Mouse (Mus musculus): ENCODE data around the gene Cactin. TPM values are rescaled to one million over a fixed set of nuclear protein-coding genes. Genes with fewer than 3 reads are reported as not detected.

The Cactin gene
- polyA plus RNA-seq (2012; rRNA removed): 23.7 and 24.5 TPM in 2 replicates

DNA sequence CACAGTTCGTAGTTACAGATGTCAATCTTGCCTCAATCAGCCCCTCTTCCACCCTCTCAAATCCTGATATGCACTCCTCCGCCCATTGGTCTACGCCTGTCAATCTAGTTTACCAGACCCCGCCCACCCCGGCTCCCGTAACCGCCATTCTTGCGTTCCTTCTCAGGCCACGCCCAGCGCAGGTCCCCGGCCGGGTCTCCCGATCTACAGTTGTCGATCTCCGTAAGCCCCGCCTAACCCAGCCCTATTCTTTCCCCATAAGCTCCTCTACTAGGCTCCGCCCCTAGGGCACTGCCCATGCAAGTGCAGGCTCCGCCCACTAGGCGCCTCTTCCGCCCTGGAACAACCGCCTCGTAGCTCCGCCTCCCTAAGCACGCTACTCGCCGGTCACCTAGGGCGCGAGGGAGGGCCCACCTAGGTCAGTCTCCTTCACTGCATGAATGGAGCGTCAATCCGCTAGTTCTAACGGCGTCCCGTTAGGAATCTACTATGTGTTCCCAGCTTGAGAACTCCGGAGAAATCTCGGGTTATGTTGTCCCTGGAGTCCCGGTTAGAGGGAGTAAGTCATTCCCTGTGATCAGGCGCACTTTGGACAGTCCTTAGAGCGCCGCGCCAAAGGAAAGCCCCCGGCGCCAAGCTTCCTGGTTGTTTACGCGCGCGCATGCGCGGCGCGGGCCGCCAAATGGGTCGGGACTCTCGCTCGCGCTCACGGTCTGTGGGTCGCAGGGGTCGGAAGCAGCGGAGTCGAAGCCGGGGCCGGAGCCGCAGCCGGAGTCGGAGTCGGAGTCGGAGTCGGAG is at the start of gene Cactin:
Gene Cactin (plus strand): TSS at position 554 of the 798 bp plus-strand sequence.
- peak within 1 kb of the TSS; percentile 80 for H3K4me3 ChIP-seq (ENCODE audit: insufficient read depth, low read depth, low read length)
- peak within 1 kb of the TSS; percentile 90 for H3K27ac ChIP-seq (ENCODE audit: insufficient read depth, low read depth, low read length)
- no peaks in the 10 kb centered on the region for H3K36me3 ChIP-seq (ENCODE audit: control insufficient read depth, insufficient read depth, low read length)
- H3K27me3 ChIP-seq (replicated peaks; ENCODE audit: control insufficient read depth, insufficient read depth, low read length): no peaks in the 10 kb centered on the region
- under 1% methylated on average over 68 of the region's 68 CpGs for WGBS
- DNase-seq: peak; percentile 100
- H3K4me1 ChIP-seq (ENCODE audit: control insufficient read depth, insufficient read depth, low read length): peaks cover 5% of the 10 kb centered on the region; the same call in 1 of the 2 replicates
- TF ChIP-seq POLR2A (IDR thresholded peaks at IDR 0.05; ENCODE audit: low read depth, low read length) (no peak), CTCF (conservative IDR thresholded peaks at IDR 0.05; ENCODE audit: insufficient read depth, insufficient read length, low read depth, low read length) (no peak)

DNA sequence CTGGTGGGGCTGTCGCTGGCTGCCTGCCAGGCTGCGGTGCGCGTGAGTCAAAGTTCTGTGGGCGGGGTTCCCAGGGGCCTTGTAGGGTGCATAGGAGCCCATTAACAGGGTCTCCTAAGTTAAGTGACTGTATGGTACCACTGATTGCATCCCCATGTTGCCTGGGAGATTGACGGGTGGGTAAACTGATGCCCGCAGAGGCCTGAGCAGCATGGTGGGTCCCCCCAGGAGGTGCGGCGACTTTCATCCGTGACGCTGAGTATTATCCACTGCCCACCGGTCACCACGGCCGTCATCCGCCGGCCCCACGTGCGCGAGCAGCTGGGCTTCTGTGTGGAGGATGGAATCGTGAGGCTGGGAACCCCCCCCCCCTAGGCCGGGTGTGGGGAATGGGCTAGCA is 48.5 kb upstream of the Cactin start:
- Histone ChIP-seq H3K4me3 (ENCODE audit: insufficient read depth, low read depth, low read length) (no peak overlapping the region), H3K27me3 (replicated peaks; ENCODE audit: control insufficient read depth, insufficient read depth, low read length) (no peaks in the 10 kb centered on the region), H3K27ac (ENCODE audit: insufficient read depth, low read depth, low read length) (no peak overlapping the region), H3K4me1 (ENCODE audit: control insufficient read depth, insufficient read depth, low read length) (no peaks in the 10 kb centered on the region), H3K36me3 (ENCODE audit: control insufficient read depth, insufficient read depth, low read length) (peaks cover 4% of the 10 kb centered on the region; the same call in 1 of the 2 replicates)
- no peak for DNase-seq
- WGBS: 90% methylated on average over 21 of the region's 21 CpGs
- TF ChIP-seq CTCF (conservative IDR thresholded peaks at IDR 0.05; ENCODE audit: insufficient read depth, insufficient read length, low read depth, low read length) (no peak), POLR2A (IDR thresholded peaks at IDR 0.05; ENCODE audit: low read depth, low read length) (no peak)

DNA sequence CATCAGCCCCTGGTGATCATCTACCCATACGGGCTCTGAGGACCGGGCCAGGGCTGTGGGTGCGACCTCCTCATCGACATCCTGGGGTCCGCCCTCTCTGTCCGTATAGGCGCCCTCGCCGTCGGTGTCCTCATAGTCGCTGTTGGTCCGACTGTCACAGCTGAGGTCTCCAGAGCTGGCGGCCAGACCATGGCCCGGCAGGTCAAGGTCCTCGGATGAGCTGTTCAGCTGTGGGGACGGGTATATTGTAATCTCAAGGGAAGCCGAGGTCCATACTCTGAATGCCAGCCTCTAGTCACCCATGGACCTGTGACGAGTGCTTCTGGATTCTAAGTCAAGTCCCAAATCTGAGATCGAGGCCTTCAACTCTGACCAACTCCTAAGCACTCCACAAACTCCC is 47.1 kb upstream of the Cactin start:
- Histone ChIP-seq H3K4me3 (ENCODE audit: insufficient read depth, low read depth, low read length) (no peak overlapping the region), H3K36me3 (ENCODE audit: control insufficient read depth, insufficient read depth, low read length) (peaks cover 4% of the 10 kb centered on the region; the same call in 1 of the 2 replicates), H3K27ac (ENCODE audit: insufficient read depth, low read depth, low read length) (no peak overlapping the region), H3K27me3 (replicated peaks; ENCODE audit: control insufficient read depth, insufficient read depth, low read length) (no peaks in the 10 kb centered on the region), H3K4me1 (ENCODE audit: control insufficient read depth, insufficient read depth, low read length) (no peaks in the 10 kb centered on the region)
- WGBS: 86% methylated on average over 19 of the region's 19 CpGs
- TF ChIP-seq CTCF (conservative IDR thresholded peaks at IDR 0.05; ENCODE audit: insufficient read depth, insufficient read length, low read depth, low read length) (no peak), POLR2A (IDR thresholded peaks at IDR 0.05; ENCODE audit: low read depth, low read length) (no peak)
- DNase-seq: no peak

- Histone ChIP-seq H3K27ac (ENCODE audit: insufficient read depth, low read depth, low read length) (no peak overlapping the region), H3K4me3 (ENCODE audit: insufficient read depth, low read depth, low read length) (no peak overlapping the region), H3K4me1 (ENCODE audit: control insufficient read depth, insufficient read depth, low read length) (no peaks in the 10 kb centered on the region), H3K36me3 (ENCODE audit: control insufficient read depth, insufficient read depth, low read length) (no peaks in the 10 kb centered on the region; the same call in 1 of the 2 replicates), H3K27me3 (replicated peaks; ENCODE audit: control insufficient read depth, insufficient read depth, low read length) (no peaks in the 10 kb centered on the region)
- TF ChIP-seq CTCF (conservative IDR thresholded peaks at IDR 0.05; ENCODE audit: insufficient read depth, insufficient read length, low read depth, low read length) (no peak), POLR2A (IDR thresholded peaks at IDR 0.05; ENCODE audit: low read depth, low read length) (no peak)
- 90% methylated on average over 22 of the region's 22 CpGs for WGBS
- no peak for DNase-seq
Observed at GRCm38 (mm10) chr10:81277676-81278075, 43.2 kb upstream of the Cactin start.

DNA sequence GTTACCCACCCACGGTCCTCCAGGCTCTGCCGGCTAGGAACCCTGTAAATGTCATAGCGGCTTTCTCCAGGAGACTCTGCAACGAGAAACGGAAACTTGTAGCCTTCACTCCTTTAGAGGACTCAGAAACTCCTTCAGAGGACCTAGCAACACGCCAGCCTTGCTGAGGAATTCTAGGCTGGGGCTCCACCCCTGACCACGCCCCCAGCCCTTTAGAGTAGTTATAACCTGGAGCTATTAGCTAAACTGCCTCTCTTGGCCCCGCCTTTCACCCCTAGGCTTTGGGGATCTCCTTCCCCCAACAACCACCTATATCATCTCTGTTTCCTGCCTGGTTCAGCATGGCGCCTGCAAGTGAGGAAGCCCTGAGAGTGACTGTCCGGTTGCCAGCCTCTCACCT is 41.4 kb upstream of the Cactin start:
- no peaks in the 10 kb centered on the region for H3K4me1 ChIP-seq (ENCODE audit: control insufficient read depth, insufficient read depth, low read length)
- H3K36me3 ChIP-seq (ENCODE audit: control insufficient read depth, insufficient read depth, low read length): no peaks in the 10 kb centered on the region
- H3K27ac ChIP-seq (ENCODE audit: insufficient read depth, low read depth, low read length): no peak overlapping the region
- WGBS: 42% methylated on average over 10 of the region's 10 CpGs
- no peaks in the 10 kb centered on the region for H3K27me3 ChIP-seq (replicated peaks; ENCODE audit: control insufficient read depth, insufficient read depth, low read length)
- DNase-seq: no peak
- TF ChIP-seq CTCF (conservative IDR thresholded peaks at IDR 0.05; ENCODE audit: insufficient read depth, insufficient read length, low read depth, low read length) (no peak), POLR2A (IDR thresholded peaks at IDR 0.05; ENCODE audit: low read depth, low read length) (no peak)
- no peak overlapping the region for H3K4me3 ChIP-seq (ENCODE audit: insufficient read depth, low read depth, low read length)

DNA sequence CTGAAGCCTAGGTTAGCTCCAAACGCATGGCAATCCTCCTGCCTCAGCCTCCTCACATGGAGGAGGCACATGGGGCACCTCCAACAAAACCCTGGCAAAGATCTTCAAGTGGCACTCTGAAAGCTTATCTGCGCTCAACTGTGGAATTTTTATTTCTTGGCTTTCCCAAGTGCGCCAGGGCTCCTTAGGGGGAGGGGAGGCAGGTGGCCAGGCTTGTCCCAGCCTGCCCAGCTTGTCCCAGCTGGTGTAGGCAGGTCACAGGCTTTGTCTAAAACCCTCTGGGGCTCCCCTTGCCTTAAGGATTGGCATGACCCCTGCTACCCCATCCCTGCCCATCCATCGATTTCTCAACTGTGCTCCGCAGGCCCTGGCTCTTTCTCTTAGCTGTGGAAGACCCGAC is 36.7 kb upstream of the Cactin start:
- Histone ChIP-seq H3K27ac (ENCODE audit: insufficient read depth, low read depth, low read length) (peak overlapping the region; percentile 66), H3K27me3 (replicated peaks; ENCODE audit: control insufficient read depth, insufficient read depth, low read length) (no peaks in the 10 kb centered on the region), H3K36me3 (ENCODE audit: control insufficient read depth, insufficient read depth, low read length) (no peaks in the 10 kb centered on the region), H3K4me1 (ENCODE audit: control insufficient read depth, insufficient read depth, low read length) (peaks cover 12% of the 10 kb centered on the region), H3K4me3 (ENCODE audit: insufficient read depth, low read depth, low read length) (no peak overlapping the region)
- TF ChIP-seq POLR2A (IDR thresholded peaks at IDR 0.05; ENCODE audit: low read depth, low read length): no peak
- TF ChIP-seq CTCF (conservative IDR thresholded peaks at IDR 0.05; ENCODE audit: insufficient read depth, insufficient read length, low read depth, low read length): no peak
- DNase-seq: peak; percentile 59
- WGBS: 64% methylated on average over 6 of the region's 6 CpGs

DNA sequence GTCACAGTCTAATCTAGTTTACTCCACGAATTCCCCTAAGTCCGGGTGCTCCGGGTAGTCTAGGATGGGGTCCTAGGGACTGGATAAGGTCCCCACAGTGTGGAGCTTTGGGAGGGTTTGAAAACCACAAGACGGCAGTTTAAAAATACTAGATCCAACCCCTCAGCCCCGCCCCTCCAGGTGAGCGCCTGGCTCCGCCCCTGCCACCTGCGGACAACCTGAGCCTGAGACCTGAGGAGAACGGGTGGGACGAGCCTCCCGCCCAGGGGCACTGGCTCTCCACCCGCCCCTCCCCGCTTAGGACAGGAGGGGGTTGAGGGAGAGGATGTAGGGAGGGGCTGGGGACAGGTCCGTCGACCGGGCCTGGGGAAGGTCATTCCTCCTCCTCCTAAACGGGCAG is 36.2 kb upstream of the Cactin start:
- peak overlapping the region; percentile 81 for H3K27ac ChIP-seq (ENCODE audit: insufficient read depth, low read depth, low read length)
- TF ChIP-seq POLR2A (IDR thresholded peaks at IDR 0.05; ENCODE audit: low read depth, low read length): no peak
- TF ChIP-seq CTCF (conservative IDR thresholded peaks at IDR 0.05; ENCODE audit: insufficient read depth, insufficient read length, low read depth, low read length): no peak

More for the DNA sequence above, 36.2 kb upstream of the Cactin start:
- Histone ChIP-seq H3K4me3 (ENCODE audit: insufficient read depth, low read depth, low read length) (peak overlapping the region; percentile 55), H3K27me3 (replicated peaks; ENCODE audit: control insufficient read depth, insufficient read depth, low read length) (no peaks in the 10 kb centered on the region), H3K4me1 (ENCODE audit: control insufficient read depth, insufficient read depth, low read length) (peaks cover 12% of the 10 kb centered on the region), H3K36me3 (ENCODE audit: control insufficient read depth, insufficient read depth, low read length) (no peaks in the 10 kb centered on the region)
- peak; percentile 78 for DNase-seq
- 13% methylated on average over 17 of the region's 17 CpGs for WGBS

Measured in kidney, adult 2 months (tissue).